Mouse (Mus musculus): ENCODE results near the gene Galntl5.

DNA sequence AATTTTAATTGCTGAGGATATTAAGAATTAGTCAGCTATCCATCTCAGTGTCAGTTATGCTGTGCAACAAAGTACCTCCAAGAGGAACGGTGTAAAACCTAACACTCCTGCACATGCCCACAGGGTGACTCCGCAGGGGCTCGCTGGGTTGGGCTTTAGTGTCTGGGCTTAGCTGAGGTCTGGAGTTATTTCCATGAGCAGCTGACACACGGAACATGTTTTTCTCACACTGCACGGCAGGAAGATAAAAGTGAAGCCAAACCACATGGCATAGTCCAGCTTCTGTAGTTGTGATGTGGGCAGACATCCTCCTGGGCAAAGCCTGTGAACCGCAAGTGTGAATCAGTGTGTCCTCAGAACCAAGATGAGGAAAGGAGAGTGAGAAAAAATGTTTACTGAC lies 33.7 kb downstream of the Galntl5 start:
- TF ChIP-seq CTCF (IDR thresholded peaks at IDR 0.05; ENCODE audit: low read depth) (no peak), EP300 (IDR thresholded peaks at IDR 0.05; ENCODE audit: low read depth) (no peak)

Measured in heart, postnatal 0 days (tissue).